Mouse (Mus musculus): ENCODE results near the gene Aurkb.

GRCm38 (mm10) chr11:69047592-69047991 lies 2.1 kb downstream of the Aurkb start:
- no peak for TF ChIP-seq CTCF (IDR thresholded peaks at IDR 0.05; ENCODE audit: low read depth, low read length)
- TF ChIP-seq POLR2A (IDR thresholded peaks at IDR 0.05; ENCODE audit: insufficient read depth, low read length), result no peak
